Mouse (Mus musculus) heart, postnatal 0 days (tissue): ENCODE results near the gene Ninl.

Experiments
- CTCF ChIP-seq: IDR thresholded peaks from 2 replicates; pipeline ENCODE4 v1.5.1; 2016; ENCODE audit warnings: antibody characterized with exemption, control low read depth, low read depth
- EP300 ChIP-seq: IDR thresholded peaks from 2 replicates; pipeline ENCODE4 v1.6.1; 2016; ENCODE audit warnings: antibody characterized with exemption, low read depth

- TF ChIP-seq EP300 (no peak), CTCF (no peak)
Measured at GRCm38 (mm10) chr2:151037292-151037691, 1.9 kb downstream of the Ninl start.
